Mouse (Mus musculus): ENCODE data around the gene Pycr1. TPM values are rescaled to one million over a fixed set of nuclear protein-coding genes. Genes with fewer than 3 reads are reported as not detected.

Gene Pycr1
- polyA plus RNA-seq, 1 experiment from 2014 or later: 23.4 TPM

DNA sequence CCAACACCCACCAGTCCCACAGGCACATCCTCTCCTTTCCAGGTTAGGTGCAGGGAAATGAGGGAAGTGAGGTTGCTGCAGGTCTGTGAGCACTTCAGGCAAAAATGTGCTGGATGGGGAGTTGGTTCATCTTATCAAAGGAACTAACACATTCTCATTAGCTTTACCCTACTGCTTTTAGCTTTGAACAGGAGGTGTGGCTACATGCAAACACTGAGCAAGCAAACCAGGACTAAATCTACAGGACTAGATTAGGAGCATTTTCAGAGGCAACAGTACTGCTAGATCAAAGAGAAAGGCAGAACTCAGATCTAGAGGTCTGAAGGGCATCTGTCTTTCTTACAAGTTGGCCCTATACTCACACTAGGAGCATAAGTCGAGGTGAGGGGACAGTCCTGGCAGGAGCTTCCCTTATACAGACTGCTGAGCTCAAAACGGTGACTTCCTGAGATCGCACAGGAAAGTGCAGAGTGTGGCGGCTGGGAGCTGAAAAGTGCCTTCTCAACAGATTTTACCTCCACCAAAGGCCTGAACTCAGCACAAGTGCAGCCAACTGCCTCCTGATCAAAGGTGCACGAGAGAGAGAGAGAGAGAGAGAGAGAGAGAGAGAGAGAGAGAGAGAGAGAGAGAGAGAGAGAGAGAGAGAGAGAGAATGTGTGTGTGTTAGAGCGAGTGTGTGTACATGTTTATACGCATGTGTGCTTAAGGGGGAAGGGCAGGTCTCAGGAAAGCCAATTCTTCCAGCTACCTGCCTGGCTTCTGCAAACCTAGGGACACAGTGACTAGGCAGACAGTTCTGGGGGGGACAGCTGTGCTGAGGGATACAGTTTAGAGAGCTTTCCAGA lies 12.5 kb downstream of the Pycr1 start:
- H3K27me3 ChIP-seq (ENCODE audit: control insufficient read depth, insufficient read depth, low read depth, low read length): no peaks in the 10 kb centered on the region
- no peak overlapping the region for H3K4me3 ChIP-seq (ENCODE audit: low read length)
- peaks cover 30% of the 10 kb centered on the region for H3K4me1 ChIP-seq (replicated peaks; ENCODE audit: control insufficient read depth, insufficient read depth, low read length)
- no peak for ATAC-seq (ENCODE audit: low read depth)
- H3K9ac ChIP-seq (ENCODE audit: low read length): peak overlapping the region; percentile 4
- H3K4me2 ChIP-seq (ENCODE audit: low read depth, low read length): peak overlapping the region; percentile 92; the same call in 1 of the 2 replicates
- peaks cover 12% of the 10 kb centered on the region for H3K36me3 ChIP-seq (ENCODE audit: control insufficient read depth, insufficient read depth, low read length)
- WGBS: 26% methylated on average over 7 of the region's 7 CpGs
- peak overlapping the region; percentile 20; the same call in 1 of the 2 replicates for H3K27ac ChIP-seq (ENCODE audit: low read length)
- H3K9me3 ChIP-seq (ENCODE audit: control insufficient read depth, low read length): no peaks in the 10 kb centered on the region

DNA sequence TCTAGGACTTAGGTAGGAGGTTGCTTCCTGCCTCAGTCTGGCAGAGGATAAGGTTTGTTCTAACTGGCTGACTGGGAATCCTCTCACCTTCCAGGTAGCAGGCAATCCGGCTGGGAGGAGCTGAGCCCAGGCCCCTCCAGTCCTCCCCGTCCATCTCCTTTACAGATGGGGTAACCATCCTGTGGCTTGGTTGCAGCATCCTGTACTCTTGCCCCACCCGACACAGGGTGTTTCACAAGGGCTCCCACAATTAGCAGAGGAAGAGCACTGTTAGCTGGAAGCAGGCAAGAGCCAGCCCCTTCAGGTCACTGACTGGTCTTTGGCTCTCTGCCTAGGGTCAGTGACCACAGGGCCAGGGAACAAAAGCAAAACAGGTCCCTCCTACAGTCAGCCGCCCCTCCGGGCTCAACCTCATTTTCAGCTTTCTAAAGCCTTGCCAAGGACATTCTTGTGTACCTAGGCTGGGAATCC lies 13.1 kb downstream of the Pycr1 start:
- Histone ChIP-seq H3K9me3 (ENCODE audit: control insufficient read depth, low read length) (no peaks in the 10 kb centered on the region), H3K4me3 (ENCODE audit: low read length) (no peak overlapping the region), H3K36me3 (ENCODE audit: control insufficient read depth, insufficient read depth, low read length) (peaks cover 12% of the 10 kb centered on the region), H3K27ac (ENCODE audit: low read length) (peak overlapping the region; percentile 24; the same call in 1 of the 2 replicates), H3K4me1 (replicated peaks; ENCODE audit: control insufficient read depth, insufficient read depth, low read length) (peaks cover 32% of the 10 kb centered on the region), H3K4me2 (ENCODE audit: low read depth, low read length) (peak overlapping the region; percentile 19), H3K9ac (ENCODE audit: low read length) (peak overlapping the region; percentile 4), H3K27me3 (ENCODE audit: control insufficient read depth, insufficient read depth, low read depth, low read length) (no peaks in the 10 kb centered on the region)
- no peak for ATAC-seq (ENCODE audit: low read depth)
- 45% methylated on average over 5 of the region's 5 CpGs for WGBS

DNA sequence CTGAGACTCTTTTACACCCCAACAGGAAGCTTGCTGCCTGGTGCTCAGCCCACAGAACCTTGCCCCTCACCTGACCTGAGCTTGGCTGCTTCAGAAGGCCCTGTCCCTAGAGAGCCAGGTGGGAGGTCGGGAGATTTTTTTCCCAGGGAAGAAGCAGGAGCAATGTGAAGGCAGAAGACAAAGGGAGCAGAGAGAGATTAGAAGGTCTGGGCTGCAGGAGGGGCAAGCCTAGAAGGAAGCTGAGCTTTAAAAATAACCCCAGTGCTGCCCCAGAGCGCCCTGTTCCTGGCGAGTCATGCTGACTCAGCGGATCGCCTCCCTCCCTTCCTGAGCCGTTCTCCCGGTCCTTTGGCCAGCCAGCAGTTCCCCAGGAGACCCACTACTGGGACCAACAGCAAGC lies 13.7 kb downstream of the Pycr1 start:
- WGBS: 29% methylated on average over 7 of the region's 7 CpGs
- peak overlapping the region; percentile 19 for H3K4me2 ChIP-seq (ENCODE audit: low read depth, low read length)
- ATAC-seq (ENCODE audit: low read depth): no peak
- no peaks in the 10 kb centered on the region for H3K27me3 ChIP-seq (ENCODE audit: control insufficient read depth, insufficient read depth, low read depth, low read length)
- peak overlapping the region; percentile 4 for H3K9ac ChIP-seq (ENCODE audit: low read length)
- H3K4me1 ChIP-seq (replicated peaks; ENCODE audit: control insufficient read depth, insufficient read depth, low read length): peaks cover 36% of the 10 kb centered on the region
- no peak overlapping the region for H3K4me3 ChIP-seq (ENCODE audit: low read length)
- no peaks in the 10 kb centered on the region for H3K9me3 ChIP-seq (ENCODE audit: control insufficient read depth, low read length)
- peak overlapping the region; percentile 24; the same call in 1 of the 2 replicates for H3K27ac ChIP-seq (ENCODE audit: low read length)
- H3K36me3 ChIP-seq (ENCODE audit: control insufficient read depth, insufficient read depth, low read length): peaks cover 12% of the 10 kb centered on the region

DNA sequence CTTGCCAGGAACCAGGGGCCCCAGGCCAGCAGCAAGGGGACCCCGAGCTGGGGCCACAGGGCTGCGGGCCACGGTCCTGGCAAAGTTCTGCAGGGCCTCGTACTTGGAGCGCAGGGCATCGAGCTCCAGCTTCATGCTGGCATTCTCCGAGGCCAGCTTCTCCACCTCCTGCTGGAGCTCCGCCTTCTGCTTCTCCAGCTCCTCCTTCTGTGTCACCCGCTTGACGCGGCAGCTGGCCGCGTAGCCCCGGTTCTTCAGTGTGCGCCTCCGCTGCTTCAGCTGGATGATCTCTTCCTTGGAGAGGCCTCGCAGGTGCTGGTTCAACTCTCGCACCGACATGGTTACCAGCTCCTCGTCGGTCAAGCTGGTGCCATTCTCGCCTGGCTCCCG lies 14.2 kb downstream of the Pycr1 start:
- H3K36me3 ChIP-seq (ENCODE audit: control insufficient read depth, insufficient read depth, low read length): peaks cover 12% of the 10 kb centered on the region
- H3K27ac ChIP-seq (ENCODE audit: low read length): no peak overlapping the region
- no peak overlapping the region for H3K4me3 ChIP-seq (ENCODE audit: low read length)
- peaks cover 37% of the 10 kb centered on the region for H3K4me1 ChIP-seq (replicated peaks; ENCODE audit: control insufficient read depth, insufficient read depth, low read length)
- no peak overlapping the region for H3K9ac ChIP-seq (ENCODE audit: low read length)
- no peaks in the 10 kb centered on the region for H3K9me3 ChIP-seq (ENCODE audit: control insufficient read depth, low read length)
- 82% methylated on average over 23 of the region's 23 CpGs for WGBS
- peak overlapping the region; percentile 19; the same call in 1 of the 2 replicates for H3K4me2 ChIP-seq (ENCODE audit: low read depth, low read length)
- no peaks in the 10 kb centered on the region for H3K27me3 ChIP-seq (ENCODE audit: control insufficient read depth, insufficient read depth, low read depth, low read length)
- ATAC-seq (ENCODE audit: low read depth): no peak

DNA sequence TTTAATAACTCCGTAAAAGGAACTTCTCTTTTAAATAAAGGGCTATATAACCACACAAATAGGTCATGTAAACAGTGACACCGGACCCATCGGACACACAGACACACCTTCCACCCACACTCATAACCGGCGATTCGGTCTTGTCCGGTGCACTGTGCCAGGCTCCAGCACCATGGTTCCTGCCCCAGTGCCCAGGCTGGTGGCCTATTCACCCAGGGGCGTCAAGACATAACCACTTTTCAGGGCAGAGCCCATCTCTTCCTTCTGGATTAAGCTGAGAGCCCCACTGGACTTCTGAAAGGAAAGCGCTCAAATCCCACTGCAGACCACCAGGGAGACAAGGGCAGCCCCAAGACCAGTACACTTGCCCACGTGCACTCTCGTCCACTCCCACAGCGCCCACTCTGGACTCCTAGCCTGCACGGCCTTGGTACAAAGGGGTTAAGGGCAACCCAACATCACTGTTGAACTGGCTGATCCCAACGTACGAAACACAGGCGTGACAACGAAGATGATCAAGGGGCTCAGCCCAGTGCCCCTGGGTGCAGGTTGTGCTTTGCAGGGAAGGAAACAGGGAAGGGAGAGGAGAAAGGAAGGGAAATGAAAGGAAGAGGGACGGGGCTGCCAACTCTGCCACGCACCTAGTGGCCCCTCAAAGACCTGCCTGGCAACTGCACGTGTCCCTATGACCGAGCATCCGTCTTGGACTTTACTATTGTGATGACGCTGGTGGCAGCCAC lies 14.8 kb downstream of the Pycr1 start:
- H3K27me3 ChIP-seq (ENCODE audit: control insufficient read depth, insufficient read depth, low read depth, low read length): no peaks in the 10 kb centered on the region
- peaks cover 12% of the 10 kb centered on the region for H3K36me3 ChIP-seq (ENCODE audit: control insufficient read depth, insufficient read depth, low read length)
- ATAC-seq (ENCODE audit: low read depth): no peak
- no peak overlapping the region for H3K9ac ChIP-seq (ENCODE audit: low read length)
- WGBS: 88% methylated on average over 23 of the region's 23 CpGs
- H3K4me2 ChIP-seq (ENCODE audit: low read depth, low read length): no peak overlapping the region
- H3K4me1 ChIP-seq (replicated peaks; ENCODE audit: control insufficient read depth, insufficient read depth, low read length): peaks cover 39% of the 10 kb centered on the region
- no peak overlapping the region for H3K4me3 ChIP-seq (ENCODE audit: low read length)
- no peaks in the 10 kb centered on the region for H3K9me3 ChIP-seq (ENCODE audit: control insufficient read depth, low read length)
- no peak overlapping the region for H3K27ac ChIP-seq (ENCODE audit: low read length)

- no peak overlapping the region for H3K4me2 ChIP-seq (ENCODE audit: low read depth, low read length)
- no peak overlapping the region for H3K9ac ChIP-seq (ENCODE audit: low read length)
- WGBS: 75% methylated on average over 22 of the region's 22 CpGs
- peaks cover 41% of the 10 kb centered on the region for H3K4me1 ChIP-seq (replicated peaks; ENCODE audit: control insufficient read depth, insufficient read depth, low read length)
- H3K36me3 ChIP-seq (ENCODE audit: control insufficient read depth, insufficient read depth, low read length): peaks cover 15% of the 10 kb centered on the region
- no peak overlapping the region for H3K27ac ChIP-seq (ENCODE audit: low read length)
- no peak overlapping the region for H3K4me3 ChIP-seq (ENCODE audit: low read length)
- H3K9me3 ChIP-seq (ENCODE audit: control insufficient read depth, low read length): no peaks in the 10 kb centered on the region
- H3K27me3 ChIP-seq (ENCODE audit: control insufficient read depth, insufficient read depth, low read depth, low read length): no peaks in the 10 kb centered on the region
- no peak for ATAC-seq (ENCODE audit: low read depth)
These were observed 15.9 kb downstream of the Pycr1 start for GRCm38 (mm10) chr11:120627468-120628300.

DNA sequence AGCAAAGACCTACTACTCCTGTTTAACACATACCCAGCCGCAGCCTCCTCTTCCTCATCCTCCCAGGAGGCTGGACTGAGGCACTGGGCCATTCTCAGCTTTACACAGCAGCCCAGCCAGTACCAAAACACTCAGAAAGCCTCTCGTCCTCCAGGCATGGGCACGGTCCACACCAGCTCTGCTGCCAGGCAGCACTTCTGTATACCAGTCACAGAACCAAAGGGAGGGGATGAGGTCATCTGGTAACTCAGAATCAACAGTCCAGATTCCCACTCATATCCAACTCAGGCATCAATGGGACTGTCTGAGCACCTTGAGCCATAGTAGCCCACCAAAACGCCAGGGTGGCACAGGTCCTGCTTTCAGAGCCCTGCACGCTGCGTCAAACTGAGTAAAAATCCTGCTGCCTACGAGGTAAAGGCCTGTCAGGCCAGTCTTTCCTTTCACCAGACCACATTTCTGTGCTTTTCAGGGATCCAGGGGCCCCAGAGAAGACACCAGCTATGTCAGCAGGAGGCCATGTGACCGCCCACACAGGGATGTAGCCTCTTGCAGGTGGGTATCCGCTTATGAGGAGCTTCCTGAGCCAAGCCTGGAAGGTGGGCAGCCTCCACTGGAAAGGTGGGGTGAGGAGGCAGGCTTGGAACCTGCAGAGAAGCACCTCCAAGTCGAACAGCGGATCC lies 16.6 kb downstream of the Pycr1 start:
- no peak overlapping the region for H3K4me2 ChIP-seq (ENCODE audit: low read depth, low read length)
- no peak overlapping the region for H3K4me3 ChIP-seq (ENCODE audit: low read length)
- no peak for ATAC-seq (ENCODE audit: low read depth)
- H3K9ac ChIP-seq (ENCODE audit: low read length): no peak overlapping the region
- H3K9me3 ChIP-seq (ENCODE audit: control insufficient read depth, low read length): no peaks in the 10 kb centered on the region
- peaks cover 19% of the 10 kb centered on the region for H3K36me3 ChIP-seq (ENCODE audit: control insufficient read depth, insufficient read depth, low read length)
- no peak overlapping the region for H3K27ac ChIP-seq (ENCODE audit: low read length)
- H3K4me1 ChIP-seq (replicated peaks; ENCODE audit: control insufficient read depth, insufficient read depth, low read length): peaks cover 36% of the 10 kb centered on the region
- WGBS: 85% methylated on average over 11 of the region's 11 CpGs
- no peaks in the 10 kb centered on the region for H3K27me3 ChIP-seq (ENCODE audit: control insufficient read depth, insufficient read depth, low read depth, low read length)

DNA sequence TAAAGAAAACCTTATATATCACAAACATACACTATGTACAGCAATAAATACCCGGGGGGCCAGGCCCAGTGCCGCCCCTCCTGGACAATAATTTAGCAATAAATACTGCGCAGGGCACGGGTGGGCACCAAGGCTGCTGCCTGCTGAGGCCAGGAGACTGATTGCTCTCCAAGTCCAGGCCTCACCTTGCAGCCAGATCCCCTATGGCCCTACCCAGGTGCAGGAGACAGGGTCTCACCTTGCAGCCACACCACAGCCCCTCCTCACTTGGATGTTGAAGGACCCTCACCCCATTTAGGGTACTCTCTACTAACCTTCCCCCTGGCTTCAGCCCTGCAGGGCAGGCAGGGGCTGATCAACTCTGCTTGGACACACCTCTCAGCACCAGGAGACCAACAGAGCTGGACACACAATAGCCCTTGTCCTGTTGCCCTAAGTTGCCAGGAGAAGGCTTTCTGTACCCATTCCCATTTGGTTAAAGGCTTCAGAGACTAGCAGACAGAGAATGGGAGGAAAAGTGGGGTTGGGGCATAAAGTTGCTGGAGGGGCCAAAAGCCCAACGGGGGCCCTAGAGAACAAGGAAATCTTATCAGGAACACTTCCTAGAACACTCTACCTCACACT lies 18.3 kb downstream of the Pycr1 start, which contains the start of gene Sirt7:
Gene Sirt7, minus strand, starts transcription at position 89 of the 624 bp plus-strand sequence.
- Histone ChIP-seq H3K4me2 (ENCODE audit: low read depth, low read length) (peak within 1 kb of the TSS; percentile 85), H3K36me3 (ENCODE audit: control insufficient read depth, insufficient read depth, low read length) (peaks cover 27% of the 10 kb centered on the region), H3K9me3 (ENCODE audit: control insufficient read depth, low read length) (no peaks in the 10 kb centered on the region), H3K9ac (ENCODE audit: low read length) (peak within 1 kb of the TSS; percentile 77), H3K27me3 (ENCODE audit: control insufficient read depth, insufficient read depth, low read depth, low read length) (no peaks in the 10 kb centered on the region), H3K4me1 (replicated peaks; ENCODE audit: control insufficient read depth, insufficient read depth, low read length) (peaks cover 21% of the 10 kb centered on the region), H3K4me3 (ENCODE audit: low read length) (peak within 1 kb of the TSS; percentile 99), H3K27ac (ENCODE audit: low read length) (peak within 1 kb of the TSS; percentile 84)
- peak; percentile 27 for ATAC-seq (ENCODE audit: low read depth)
- WGBS: 12% methylated on average over 5 of the region's 5 CpGs

Data from lung, embryonic 16.5 days (tissue).